Mouse (Mus musculus) testis, adult 10 weeks (tissue): ENCODE measurements around the gene Guk1. TPM values are rescaled to one million over a fixed set of nuclear protein-coding genes. Genes with fewer than 3 reads are reported as not detected.

Experiments used
- polyA plus RNA-seq: library from polyadenylated mRNA; stranded (reverse); fragments of 350-450 nt; fragmentation: Illumina TruSeq; extraction: RNeasy Lipid Tissue Mini Kit (QIAGEN cat#74804); gene quantifications from one replicate; pipeline ENCODE4 v1.2.3, GENCODE M21; 2014; ENCODE audit warnings: low read depth, low replicate concordance

Guk1 gene
- 8.9 TPM for polyA plus RNA-seq

GRCm38 (mm10) chr11:59192059-59192386 is at the start of gene Guk1:
Guk1 (minus strand) TSS chr11:59192212.

GRCm38 (mm10) chr11:59228122-59228953 is 36.3 kb upstream of the Guk1 start, which contains the start of gene Arf1:
Arf1 (minus strand) TSS chr11:59228270.

GRCm38 (mm10) chr11:59208153-59208831 is 16.3 kb upstream of the Guk1 start, which contains the start of gene 2310033P09Rik:
2310033P09Rik (plus strand) TSS chr11:59208321.

GRCm38 (mm10) chr11:59202081-59202995 is 10.3 kb upstream of the Guk1 start, which contains the start of gene Mrpl55:
Mrpl55 (plus strand) TSS chr11:59202486.

GRCm38 (mm10) chr11:59182864-59183331 is 9.1 kb downstream of the Guk1 start, which contains the start of gene Gjc2:
Gjc2 (minus strand) TSS chr11:59183213.

GRCm38 (mm10) chr11:59163255-59164236 is 28.5 kb downstream of the Guk1 start, which contains the start of gene Iba57:
Iba57 (minus strand) TSS chr11:59163739.

GRCm38 (mm10) chr11:59135904-59136452 is 56.0 kb downstream of the Guk1 start, which contains the start of gene Obscn:
Obscn (minus strand) TSS chr11:59136402.

Other genes starting within 250 kb of the Guk1 start
- not detected for gene Hist3h2ba, start 243.3 kb downstream of the Guk1 start, polyA plus RNA-seq
- gene Hist3h2a, start 237.5 kb downstream of the Guk1 start, polyA plus RNA-seq = 8.3 TPM
- 32.5 TPM for gene Trim17, start 237.5 kb downstream of the Guk1 start, polyA plus RNA-seq
- 6.4 TPM for gene Trim11, start 214.1 kb downstream of the Guk1 start, polyA plus RNA-seq
- gene Obscn, start 55.8 kb downstream of the Guk1 start, polyA plus RNA-seq = 0.06 TPM
- 4.0 TPM for gene Iba57, start 28.5 kb downstream of the Guk1 start, polyA plus RNA-seq
- not detected for gene Gjc2, start 9.0 kb downstream of the Guk1 start, polyA plus RNA-seq
- 8.5 TPM for gene Mrpl55, start 10.3 kb upstream of the Guk1 start, polyA plus RNA-seq
- gene 2310033P09Rik, start 16.1 kb upstream of the Guk1 start, polyA plus RNA-seq = 2.5 TPM
- gene Arf1, start 36.1 kb upstream of the Guk1 start, polyA plus RNA-seq = 117 TPM
- gene Wnt3a, start 98.5 kb upstream of the Guk1 start, polyA plus RNA-seq = 0.24 TPM
- gene Wnt9a, start 114.7 kb upstream of the Guk1 start, polyA plus RNA-seq = 0.11 TPM
- gene Prss38, start 183.4 kb upstream of the Guk1 start, polyA plus RNA-seq = 3.7 TPM